Mouse (Mus musculus) spleen, adult 2 months (tissue): ENCODE measurements around the gene Dpep2nb.

Experiments
- CTCF ChIP-seq: fragments of 200-500 bp; IDR thresholded peaks from 2 replicates; pipeline ENCODE4 v1.5.1; 2011; ENCODE audit warnings: mild to moderate bottlenecking, inconsistent platforms; ENCODE audit not compliant: insufficient read depth, insufficient read length, insufficient replicate concordance; ENCODE audit errors: extremely low read depth
- POLR2A ChIP-seq: fragments of 200-500 bp; IDR thresholded peaks from 2 replicates; pipeline ENCODE4 v1.6.1; 2011; ENCODE audit warnings: low read depth, low read length, inconsistent platforms

GRCm38 (mm10) chr8:106001908-106002307 is 3.9 kb downstream of the Dpep2nb start:
- TF ChIP-seq CTCF (no peak), POLR2A (no peak)
